Mouse (Mus musculus) 3134 (cell line): ENCODE results near the gene Hes6.

Experiments used
- DNase-seq: peaks from one replicate; pipeline ENCODE4 v3.0.0-alpha.2; 2011; ENCODE audit warnings: low spot score; ENCODE audit not compliant: insufficient read length; ENCODE audit errors: extremely low read depth

Gene Hes6

GRCm38 (mm10) chr1:91411631-91412285 lies 2.1 kb downstream of the Hes6 start:
- no peak for DNase-seq

- no peak for DNase-seq
Measured at GRCm38 (mm10) chr1:91407819-91408218, 6.0 kb downstream of the Hes6 start.

GRCm38 (mm10) chr1:91405406-91406169 lies 8.2 kb downstream of the Hes6 start:
- DNase-seq, result no peak

- peak; percentile 42 for DNase-seq
Measured at GRCm38 (mm10) chr1:91404976-91405375, 8.9 kb downstream of the Hes6 start.

- DNase-seq, result peak; percentile 88
Measured at GRCm38 (mm10) chr1:91398260-91399062, 15.4 kb downstream of the Hes6 start, which contains the start of gene Ilkap. TSS of gene Ilkap (minus strand) at chr1:91398815.

- DNase-seq, result no peak
Measured at GRCm38 (mm10) chr1:91397927-91398259, 15.9 kb downstream of the Hes6 start.

GRCm38 (mm10) chr1:91390369-91390768 lies 23.5 kb downstream of the Hes6 start:
- DNase-seq, result no peak

- DNase-seq, result no peak
Measured at GRCm38 (mm10) chr1:91381091-91381471, 32.8 kb downstream of the Hes6 start.

GRCm38 (mm10) chr1:91380453-91381090 lies 33.3 kb downstream of the Hes6 start:
- no peak for DNase-seq

GRCm38 (mm10) chr1:91373414-91373835 lies 40.4 kb downstream of the Hes6 start:
- no peak for DNase-seq

GRCm38 (mm10) chr1:91370055-91370454 lies 43.8 kb downstream of the Hes6 start:
- DNase-seq, result no peak

- no peak for DNase-seq
Measured at GRCm38 (mm10) chr1:91369408-91369807, 44.4 kb downstream of the Hes6 start.

- DNase-seq, result no peak
Measured at GRCm38 (mm10) chr1:91367295-91367694, 46.5 kb downstream of the Hes6 start.

- DNase-seq, result peak; percentile 83
Measured at GRCm38 (mm10) chr1:91366215-91367108, 47.4 kb downstream of the Hes6 start, which contains the start of gene Erfe. TSS of gene Erfe (plus strand) at chr1:91366430.

- DNase-seq, result no peak
Measured at GRCm38 (mm10) chr1:91365816-91366214, 48.0 kb downstream of the Hes6 start.

GRCm38 (mm10) chr1:91364822-91365644 lies 48.8 kb downstream of the Hes6 start:
- DNase-seq, result no peak

GRCm38 (mm10) chr1:91362113-91362512 lies 51.7 kb downstream of the Hes6 start:
- peak; percentile 55 for DNase-seq
